Mouse (Mus musculus) heart, embryonic 11.5 days (tissue): ENCODE results near the gene Tfdp1. TPM values are rescaled to one million over a fixed set of nuclear protein-coding genes. Genes with fewer than 3 reads are reported as not detected.
A peak's percentile ranks its signal among the peaks of the same experiment; 100 is the strongest.

ENCODE experiments used
- ATAC-seq: fragments of 200-750 bp; cut with Nextera tagmentation; replicated peaks from 2 replicates; pipeline ENCODE4 v1.8.0; 2017; ENCODE audit warnings: moderate library complexity; ENCODE audit not compliant: insufficient number of reproducible peaks, low FRiP score, low TSS enrichment
- H3K27ac ChIP-seq: fragments of 300-500 bp; sonication (generic); 2 replicates; pipeline ENCODE4 v1.5.1; 2014; ENCODE audit warnings: mild to moderate bottlenecking, low read depth, low read length
- H3K27me3 ChIP-seq: fragments of 300-500 bp; sonication (generic); 2 replicates; pipeline ENCODE4 v1.6.1; 2014; ENCODE audit warnings: mild to moderate bottlenecking, low read length, mixed read lengths; ENCODE audit not compliant: control insufficient read depth, insufficient read depth
- H3K36me3 ChIP-seq: fragments of 300-500 bp; sonication (generic); 2 replicates; pipeline ENCODE4 v1.6.1; 2014; ENCODE audit warnings: mild to moderate bottlenecking, low read length, moderate library complexity, mixed read lengths; ENCODE audit not compliant: control insufficient read depth, insufficient read depth
- H3K4me1 ChIP-seq: fragments of 300-500 bp; sonication (generic); 2 replicates; pipeline ENCODE4 v1.6.1; 2014; ENCODE audit warnings: low read length; ENCODE audit not compliant: control insufficient read depth, insufficient read depth
- H3K4me2 ChIP-seq: fragments of 300-500 bp; sonication (generic); 2 replicates; pipeline ENCODE4 v1.6.1; 2014; ENCODE audit warnings: mild to moderate bottlenecking, moderate library complexity
- H3K4me3 ChIP-seq: fragments of 300-500 bp; sonication (generic); 2 replicates; pipeline ENCODE4 v1.5.1; 2014; ENCODE audit warnings: low read depth, low read length
- H3K9ac ChIP-seq: fragments of 300-500 bp; sonication (generic); 2 replicates; pipeline ENCODE4 v1.6.1; 2014; ENCODE audit warnings: mild to moderate bottlenecking, low read depth, low read length, moderate library complexity
- H3K9me3 ChIP-seq: fragments of 300-500 bp; sonication (generic); replicated peaks from 2 replicates; pipeline ENCODE4 v1.6.1; 2016; ENCODE audit warnings: low read length; ENCODE audit not compliant: control insufficient read depth
- WGBS: fragments of 180-500 bp; shearing (Covaris S2); extraction: QIAGEN DNeasy Blood & Tissue Kit; methylation state at CpG from one replicate; pipeline ENCODE4 v1.1.7; 2014; ENCODE audit not compliant: insufficient replicate concordance; 5-methylcytosine and 5-hydroxymethylcytosine counted together
- polyA plus RNA-seq: library from polyadenylated mRNA; unstranded; fragments of >200 nt; fragmentation: Nextera tagmentation; extraction: Ambion mirVana; gene quantifications from 2 replicates; pipeline ENCODE4 v1.2.1, GENCODE M21; 2014

The Tfdp1 gene
- polyA plus RNA-seq, 1 experiment from 2014 or later: 108 TPM

DNA sequence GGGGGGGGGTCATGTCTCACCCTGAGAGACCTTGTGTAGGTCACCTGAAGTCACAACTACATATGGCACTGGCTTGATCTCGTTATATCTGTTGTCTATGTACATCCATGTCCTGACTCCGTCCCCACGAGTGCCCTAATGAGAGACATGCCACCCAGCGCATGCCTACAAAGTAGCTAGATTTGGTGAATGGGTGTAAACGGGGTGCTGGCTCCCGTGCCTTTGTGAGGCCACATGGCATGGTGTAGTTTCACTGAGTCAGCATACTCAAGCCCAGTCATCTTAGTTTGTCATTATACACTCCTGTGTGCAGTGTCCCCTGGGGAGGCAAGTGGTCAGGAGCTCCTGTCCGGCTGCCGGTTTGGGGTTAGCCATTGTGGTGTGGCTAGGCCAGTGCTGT is 2.1 kb downstream of the Tfdp1 start:
- no peak for ATAC-seq
- 90% methylated on average over 8 of the region's 8 CpGs for WGBS
- H3K4me1 ChIP-seq: peaks cover 20% of the 10 kb centered on the region
- H3K9me3 ChIP-seq: no peaks in the 10 kb centered on the region
- 0 out of 2 replicates have a peak overlapping the region, but pooled peaks have one; percentile 28 for H3K9ac ChIP-seq
- peak overlapping the region; percentile 83; the same call in 1 of the 2 replicates for H3K4me2 ChIP-seq
- H3K4me3 ChIP-seq: no peak overlapping the region
- peaks cover 30% of the 10 kb centered on the region for H3K36me3 ChIP-seq
- H3K27ac ChIP-seq: no peak overlapping the region
- no peaks in the 10 kb centered on the region for H3K27me3 ChIP-seq

DNA sequence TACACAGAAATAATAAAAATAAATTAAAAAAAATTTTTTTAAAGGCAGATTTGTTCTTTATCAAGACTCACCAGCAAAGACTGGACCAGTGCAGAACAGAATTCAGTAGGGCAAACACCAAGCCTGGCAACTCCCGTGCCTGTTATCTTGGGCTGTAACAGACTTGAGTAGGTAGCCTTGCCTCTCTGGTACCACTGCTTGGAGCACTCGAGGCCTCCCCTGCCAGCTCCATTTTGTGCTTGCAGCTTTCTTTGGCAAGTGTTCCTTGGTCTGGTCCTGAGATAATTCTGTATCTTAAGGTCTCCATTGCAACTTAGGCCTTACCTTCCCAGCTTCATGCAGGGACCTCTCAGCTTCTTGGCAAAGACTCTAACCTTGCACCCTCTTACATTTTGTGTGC is 3.8 kb downstream of the Tfdp1 start:
- H3K4me2 ChIP-seq: no peak overlapping the region
- no peaks in the 10 kb centered on the region for H3K9me3 ChIP-seq
- H3K4me1 ChIP-seq: peaks cover 20% of the 10 kb centered on the region
- no peaks in the 10 kb centered on the region for H3K27me3 ChIP-seq
- no peak overlapping the region for H3K4me3 ChIP-seq
- 84% methylated on average over 2 of the region's 2 CpGs for WGBS
- no peak overlapping the region for H3K27ac ChIP-seq
- no peak for ATAC-seq
- H3K9ac ChIP-seq: no peak overlapping the region
- H3K36me3 ChIP-seq: peaks cover 42% of the 10 kb centered on the region

DNA sequence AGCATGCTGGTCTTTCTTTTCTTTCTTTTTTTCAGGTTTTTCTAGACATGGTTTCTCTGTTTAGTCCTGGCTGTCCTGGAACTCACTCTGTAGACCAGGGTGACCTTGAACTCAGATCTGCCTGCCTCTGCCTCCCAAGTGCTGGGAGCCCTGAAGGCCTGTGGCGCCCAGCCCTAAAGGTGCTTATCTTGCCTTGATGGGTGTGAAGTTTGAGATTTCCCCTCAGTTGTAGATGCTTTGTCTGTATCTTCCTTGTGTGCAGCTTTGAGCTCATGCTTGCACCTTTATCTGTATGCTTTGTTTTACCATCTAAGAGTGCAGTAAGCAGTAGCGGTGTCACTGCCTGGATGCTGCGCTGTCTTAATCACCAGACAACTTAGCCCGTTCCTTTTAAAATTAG is 4.6 kb downstream of the Tfdp1 start:
- Histone ChIP-seq H3K36me3 (peaks cover 47% of the 10 kb centered on the region), H3K9ac (no peak overlapping the region), H3K4me1 (peaks cover 18% of the 10 kb centered on the region), H3K4me3 (no peak overlapping the region), H3K27me3 (no peaks in the 10 kb centered on the region), H3K27ac (no peak overlapping the region), H3K4me2 (no peak overlapping the region), H3K9me3 (no peaks in the 10 kb centered on the region)
- 83% methylated on average over 4 of the region's 4 CpGs for WGBS
- no peak for ATAC-seq

DNA sequence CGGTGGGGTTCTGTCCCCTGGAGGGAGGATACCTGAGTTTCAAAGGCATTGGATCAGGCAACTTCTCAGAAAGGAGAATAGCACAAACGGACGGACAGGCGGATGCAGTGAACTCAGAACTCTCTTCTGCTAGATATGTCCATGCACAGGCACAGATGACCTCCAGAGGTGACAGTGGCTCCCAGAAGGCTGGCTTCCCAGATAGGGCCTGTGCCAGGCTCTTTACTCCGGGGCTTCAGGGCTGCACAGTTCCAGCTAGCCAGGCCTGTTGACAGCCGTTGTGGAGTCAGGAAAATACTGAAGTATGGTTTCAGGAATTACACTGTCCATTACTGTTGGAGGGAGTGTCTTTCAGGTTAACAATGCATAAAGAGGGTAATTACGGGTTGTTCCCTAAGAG is 11.5 kb downstream of the Tfdp1 start:
- Histone ChIP-seq H3K9me3 (no peaks in the 10 kb centered on the region), H3K27ac (no peak overlapping the region), H3K4me2 (no peak overlapping the region), H3K4me3 (no peak overlapping the region), H3K36me3 (peaks cover 47% of the 10 kb centered on the region), H3K4me1 (peaks cover 24% of the 10 kb centered on the region), H3K27me3 (no peaks in the 10 kb centered on the region), H3K9ac (no peak overlapping the region)
- 76% methylated on average over 7 of the region's 7 CpGs for WGBS
- no peak for ATAC-seq

DNA sequence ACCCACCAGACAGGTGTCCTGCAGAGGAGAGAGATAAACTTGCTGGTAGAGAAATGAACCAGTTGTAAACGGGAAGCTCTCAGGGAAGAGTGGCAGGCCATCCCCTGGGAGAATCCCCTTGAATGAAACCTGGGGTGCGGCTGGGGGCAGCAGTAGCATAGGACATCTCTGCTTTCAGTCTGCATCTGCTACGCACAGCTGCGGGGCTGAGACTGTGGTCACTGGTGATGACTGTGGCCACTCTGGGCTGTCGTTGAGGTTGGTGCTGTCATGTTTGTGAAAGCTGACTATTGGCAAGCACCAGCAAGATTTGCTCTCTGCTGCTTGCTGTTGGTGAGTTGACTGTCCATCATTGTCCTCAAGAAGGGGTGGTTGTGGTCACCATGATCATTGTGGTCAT is 13.0 kb downstream of the Tfdp1 start:
- H3K27me3 ChIP-seq: no peaks in the 10 kb centered on the region
- no peak for ATAC-seq
- no peak overlapping the region for H3K27ac ChIP-seq
- H3K9me3 ChIP-seq: no peaks in the 10 kb centered on the region
- H3K36me3 ChIP-seq: peaks cover 47% of the 10 kb centered on the region
- WGBS: 77% methylated on average over 5 of the region's 5 CpGs
- no peak overlapping the region for H3K4me3 ChIP-seq
- H3K4me1 ChIP-seq: peaks cover 24% of the 10 kb centered on the region
- no peak overlapping the region for H3K4me2 ChIP-seq
- H3K9ac ChIP-seq: no peak overlapping the region

DNA sequence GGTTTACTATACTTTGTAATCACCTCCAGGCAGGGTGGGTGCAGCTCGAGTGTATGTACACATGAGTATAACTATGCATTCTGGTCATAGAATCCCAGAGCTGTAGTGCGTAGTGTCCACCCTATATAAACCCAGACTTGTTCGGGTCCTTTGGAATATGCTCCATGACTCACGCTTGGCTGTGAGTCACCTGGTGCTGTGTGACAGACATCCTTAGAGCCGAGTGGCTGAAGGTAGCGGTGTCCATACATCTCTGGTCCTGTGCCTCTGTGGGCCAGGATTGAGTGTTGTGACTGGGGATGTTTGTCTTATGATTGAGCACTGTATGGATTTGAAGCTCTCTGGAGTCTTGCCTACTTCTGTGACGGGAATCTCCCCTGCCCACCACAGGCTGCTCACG is 14.1 kb downstream of the Tfdp1 start:
- Histone ChIP-seq H3K27me3 (no peaks in the 10 kb centered on the region), H3K4me2 (no peak overlapping the region), H3K9ac (no peak overlapping the region), H3K4me3 (no peak overlapping the region), H3K36me3 (peaks cover 46% of the 10 kb centered on the region), H3K4me1 (peaks cover 24% of the 10 kb centered on the region), H3K9me3 (no peaks in the 10 kb centered on the region), H3K27ac (no peak overlapping the region)
- ATAC-seq: no peak
- 74% methylated on average over 8 of the region's 8 CpGs for WGBS

DNA sequence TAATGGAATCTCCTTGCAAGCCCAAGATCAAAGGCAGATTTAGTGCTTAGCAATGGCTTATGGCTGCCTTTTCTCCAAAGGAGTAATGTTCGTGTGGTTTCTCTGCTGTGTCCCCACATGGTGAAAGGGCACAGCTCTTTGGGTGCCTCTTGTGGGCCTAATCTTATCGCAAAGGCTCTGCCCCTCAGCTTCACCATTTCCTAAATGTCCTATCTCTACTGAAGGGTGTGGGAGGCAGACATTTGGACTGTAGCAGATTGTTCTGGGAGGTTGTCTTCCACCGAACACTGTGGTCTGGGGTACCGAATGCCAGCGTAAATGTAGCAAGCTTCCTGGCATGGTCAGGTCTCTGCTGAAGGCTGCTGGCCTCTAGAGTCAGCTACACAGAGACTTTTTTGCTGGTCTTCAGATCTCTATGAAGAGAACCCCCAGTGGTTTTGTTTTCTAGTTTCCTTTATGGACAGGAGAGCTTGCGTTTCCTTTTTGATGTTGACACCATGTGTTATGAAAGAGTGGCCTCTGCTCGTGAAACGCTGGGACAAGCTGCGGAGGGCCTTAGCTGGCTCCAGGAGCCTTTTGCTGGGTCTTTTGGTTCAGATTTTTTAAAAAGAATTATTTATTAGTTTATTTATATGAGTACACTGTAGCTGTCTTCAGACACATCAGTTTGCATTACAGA is 14.7 kb downstream of the Tfdp1 start:
- Histone ChIP-seq H3K27me3 (no peaks in the 10 kb centered on the region), H3K27ac (no peak overlapping the region), H3K9me3 (no peaks in the 10 kb centered on the region), H3K4me3 (no peak overlapping the region), H3K4me2 (no peak overlapping the region), H3K9ac (no peak overlapping the region), H3K36me3 (peaks cover 45% of the 10 kb centered on the region), H3K4me1 (peaks cover 24% of the 10 kb centered on the region)
- WGBS: 69% methylated on average over 9 of the region's 9 CpGs
- ATAC-seq: no peak

DNA sequence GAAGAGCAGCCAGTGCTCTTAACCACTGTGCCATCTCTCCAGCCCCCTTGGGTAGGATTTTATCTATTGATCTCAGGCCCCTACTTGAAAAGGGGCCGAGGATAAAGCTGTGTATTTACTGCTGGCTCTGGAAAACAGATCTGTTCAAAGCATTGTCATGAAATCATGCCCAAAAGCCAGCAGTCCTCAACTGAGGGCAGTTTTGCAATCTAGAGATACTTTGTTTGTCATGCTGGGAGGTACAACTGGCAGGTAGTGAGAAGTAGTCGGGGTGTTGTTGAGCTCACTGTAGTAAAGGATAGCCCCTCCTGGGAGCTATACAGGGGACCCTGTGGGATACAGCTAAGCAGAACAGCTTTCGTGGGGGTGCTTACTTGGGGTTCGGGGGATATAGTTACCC is 15.3 kb downstream of the Tfdp1 start:
- Histone ChIP-seq H3K9ac (no peak overlapping the region), H3K4me3 (no peak overlapping the region), H3K27me3 (no peaks in the 10 kb centered on the region), H3K36me3 (peaks cover 51% of the 10 kb centered on the region), H3K27ac (no peak overlapping the region), H3K9me3 (no peaks in the 10 kb centered on the region), H3K4me2 (no peak overlapping the region), H3K4me1 (peaks cover 24% of the 10 kb centered on the region)
- 78% methylated on average over 4 of the region's 4 CpGs for WGBS
- no peak for ATAC-seq

DNA sequence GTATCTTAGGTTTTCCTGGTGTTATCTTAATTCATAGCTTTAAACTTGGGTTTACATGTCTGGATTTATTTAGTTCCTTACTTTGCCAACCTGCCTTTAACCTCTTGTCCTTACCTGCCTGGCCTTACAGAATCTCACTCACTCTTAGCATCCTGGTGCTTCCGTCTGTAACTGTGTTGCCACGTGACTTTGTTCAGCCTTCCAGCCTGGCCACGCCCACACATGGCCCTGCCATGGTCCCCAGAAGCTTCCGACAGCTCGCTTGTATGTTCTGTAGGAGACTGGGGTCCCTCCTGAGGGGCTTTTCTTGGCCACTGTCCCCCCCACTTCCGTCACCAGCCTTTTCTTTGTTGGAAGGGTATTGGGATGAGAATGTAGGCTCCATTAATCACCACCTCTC is 17.7 kb downstream of the Tfdp1 start:
- Histone ChIP-seq H3K4me2 (no peak overlapping the region), H3K4me3 (no peak overlapping the region), H3K9ac (no peak overlapping the region), H3K36me3 (peaks cover 51% of the 10 kb centered on the region), H3K27me3 (no peaks in the 10 kb centered on the region), H3K9me3 (no peaks in the 10 kb centered on the region), H3K4me1 (peaks cover 14% of the 10 kb centered on the region), H3K27ac (no peak overlapping the region)
- WGBS: 89% methylated on average over 6 of the region's 6 CpGs
- ATAC-seq: no peak
